Mouse (Mus musculus) embryonic facial prominence, embryonic 15.5 days (tissue): ENCODE measurements around the gene Tnfrsf8. TPM values are rescaled to one million over a fixed set of nuclear protein-coding genes. Genes with fewer than 3 reads are reported as not detected.

Source experiments
- ATAC-seq: fragments of 200-750 bp; cut with Nextera tagmentation; 2 replicates; pipeline ENCODE4 v1.8.0; 2017; ENCODE audit warnings: low read depth, moderate TSS enrichment; ENCODE audit not compliant: insufficient number of reproducible peaks, low FRiP score, low TSS enrichment
- H3K27ac ChIP-seq: fragments of 300-500 bp; sonication (generic); replicated peaks from 2 replicates; pipeline ENCODE4 v1.5.1; 2015; ENCODE audit warnings: mild to moderate bottlenecking, inconsistent platforms
- H3K27me3 ChIP-seq: fragments of 300-500 bp; sonication (generic); 2 replicates; pipeline ENCODE4 v1.6.1; 2015; ENCODE audit warnings: inconsistent platforms
- H3K36me3 ChIP-seq: fragments of 300-500 bp; sonication (generic); 2 replicates; pipeline ENCODE4 v1.6.1; 2015; ENCODE audit warnings: mild to moderate bottlenecking, inconsistent platforms
- H3K4me1 ChIP-seq: fragments of 300-500 bp; sonication (generic); 2 replicates; pipeline ENCODE4 v1.6.1; 2015; ENCODE audit warnings: inconsistent platforms
- H3K4me2 ChIP-seq: fragments of 300-500 bp; sonication (generic); replicated peaks from 2 replicates; pipeline ENCODE4 v1.6.1; 2015; ENCODE audit warnings: mild to moderate bottlenecking, inconsistent platforms
- H3K4me3 ChIP-seq: fragments of 300-500 bp; sonication (generic); replicated peaks from 2 replicates; pipeline ENCODE4 v1.5.1; 2015; ENCODE audit warnings: mild to moderate bottlenecking, inconsistent platforms
- H3K9ac ChIP-seq: fragments of 300-500 bp; sonication (generic); 2 replicates; pipeline ENCODE4 v1.6.1; 2015; ENCODE audit warnings: inconsistent platforms
- H3K9me3 ChIP-seq: fragments of 300-500 bp; sonication (generic); replicated peaks from 2 replicates; pipeline ENCODE4 v1.6.1; 2016; ENCODE audit warnings: inconsistent platforms
- WGBS: fragments of 180-500 bp; shearing (Covaris S2); methylation state at CpG from one replicate; pipeline ENCODE4 v1.1.7; 2015; 5-methylcytosine and 5-hydroxymethylcytosine counted together
- polyA plus RNA-seq: library from polyadenylated mRNA; unstranded; fragments of >200 nt; fragmentation: Nextera tagmentation; extraction: Ambion mirVana; gene quantifications from 2 replicates; pipeline ENCODE4 v1.2.1, GENCODE M21; 2015

Tnfrsf8 gene
- polyA plus RNA-seq, 1 experiment from 2014 or later = 0.20 TPM

GRCm38 (mm10) chr4:145323631-145324030, 8.7 kb upstream of the Tnfrsf8 start:
- 67% methylated on average over 3 of the region's 3 CpGs for WGBS
- Histone ChIP-seq H3K9ac (no peak overlapping the region), H3K9me3 (no peaks in the 10 kb centered on the region), H3K4me3 (no peak overlapping the region), H3K4me1 (no peaks in the 10 kb centered on the region), H3K4me2 (no peak overlapping the region), H3K27me3 (no peaks in the 10 kb centered on the region), H3K36me3 (no peaks in the 10 kb centered on the region), H3K27ac (no peak overlapping the region)
- ATAC-seq = no peak

DNA sequence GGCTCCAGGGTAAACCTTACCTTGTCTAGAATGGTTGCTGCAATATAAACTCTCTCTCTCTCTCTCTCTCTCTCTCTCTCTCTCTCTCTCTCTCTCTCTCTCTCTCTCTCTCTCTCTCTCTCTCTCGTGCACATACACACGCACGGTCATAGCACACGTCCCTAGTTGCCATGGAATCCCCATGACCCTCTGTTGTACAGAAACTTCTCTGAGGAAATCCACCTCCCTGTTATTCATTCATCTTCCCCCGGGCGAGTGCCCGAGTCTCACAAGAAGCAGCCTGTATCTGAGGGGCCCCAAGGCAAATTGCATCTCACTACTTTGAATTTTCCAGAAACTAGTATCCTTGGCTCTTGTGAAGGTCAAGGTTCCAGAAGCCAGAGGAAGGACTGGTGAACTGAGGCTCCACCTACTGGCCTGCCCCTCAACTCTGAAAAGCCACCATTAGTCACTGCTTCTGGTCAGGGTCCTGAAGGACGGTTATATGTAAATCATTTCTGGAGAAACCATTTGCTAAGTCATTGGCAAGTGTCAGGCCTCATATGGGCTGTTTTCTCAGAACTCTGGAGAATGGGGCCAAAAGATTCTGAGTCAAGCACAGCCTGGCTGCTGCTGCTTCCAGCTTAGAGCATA, 8.1 kb upstream of the Tnfrsf8 start:
- Histone ChIP-seq H3K9me3 (no peaks in the 10 kb centered on the region), H3K4me2 (no peak overlapping the region), H3K9ac (no peak overlapping the region), H3K27me3 (no peaks in the 10 kb centered on the region), H3K4me1 (no peaks in the 10 kb centered on the region), H3K27ac (no peak overlapping the region), H3K4me3 (no peak overlapping the region), H3K36me3 (no peaks in the 10 kb centered on the region)
- no peak for ATAC-seq
- 73% methylated on average over 8 of the region's 8 CpGs for WGBS

DNA sequence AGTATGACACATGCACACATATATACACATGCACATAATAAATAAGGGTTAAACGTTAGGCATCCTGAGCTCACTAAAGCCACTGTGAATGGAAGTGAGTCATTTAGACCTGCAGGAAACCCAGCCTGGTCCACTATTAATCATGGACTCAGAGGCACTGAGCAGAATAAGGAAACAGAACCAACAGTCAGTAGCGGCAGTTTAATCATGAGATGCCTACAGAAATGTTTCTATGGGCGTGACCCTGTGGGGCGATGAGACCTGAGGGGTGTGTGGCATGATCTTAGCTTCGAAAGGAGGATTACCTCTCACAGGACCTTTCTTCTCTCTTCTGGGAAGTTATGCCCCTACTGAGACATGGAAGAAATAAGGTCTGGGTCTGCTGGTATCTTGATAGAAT, 7.2 kb upstream of the Tnfrsf8 start:
- ATAC-seq = no peak
- WGBS = 88% methylated on average over 5 of the region's 5 CpGs
- H3K27ac ChIP-seq = no peak overlapping the region
- no peaks in the 10 kb centered on the region for H3K9me3 ChIP-seq
- no peak overlapping the region for H3K4me3 ChIP-seq
- no peaks in the 10 kb centered on the region for H3K27me3 ChIP-seq
- no peak overlapping the region for H3K9ac ChIP-seq
- no peak overlapping the region for H3K4me2 ChIP-seq
- no peaks in the 10 kb centered on the region for H3K36me3 ChIP-seq
- no peaks in the 10 kb centered on the region for H3K4me1 ChIP-seq

DNA sequence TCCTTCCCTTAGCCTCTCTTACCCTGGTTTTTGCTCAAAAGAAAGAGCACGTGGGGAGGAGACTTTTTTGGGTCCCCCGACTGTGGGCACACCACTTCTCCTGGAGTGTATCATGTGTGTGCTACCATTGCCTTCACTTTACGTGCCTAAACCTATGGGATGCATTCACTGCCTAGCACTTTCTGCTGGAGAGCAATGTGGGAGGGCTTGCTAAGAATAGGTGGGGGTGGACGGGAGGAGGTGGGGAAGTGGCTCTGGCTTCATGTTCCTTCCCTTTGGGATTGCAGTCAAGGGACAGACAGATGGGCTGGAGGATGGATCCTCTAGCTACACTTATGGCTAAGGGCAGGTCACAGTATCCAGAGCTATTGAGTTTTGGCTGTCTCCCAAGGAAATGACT, 5.7 kb upstream of the Tnfrsf8 start:
- Histone ChIP-seq H3K36me3 (no peaks in the 10 kb centered on the region), H3K4me2 (no peak overlapping the region), H3K27ac (no peak overlapping the region), H3K4me1 (no peaks in the 10 kb centered on the region), H3K4me3 (no peak overlapping the region), H3K9ac (no peak overlapping the region), H3K27me3 (peaks cover 8% of the 10 kb centered on the region), H3K9me3 (no peaks in the 10 kb centered on the region)
- WGBS = 80% methylated on average over 4 of the region's 4 CpGs
- no peak for ATAC-seq

GRCm38 (mm10) chr4:145319274-145320226, 4.6 kb upstream of the Tnfrsf8 start:
- 66% methylated on average over 4 of the region's 4 CpGs for WGBS
- peaks cover 18% of the 10 kb centered on the region for H3K27me3 ChIP-seq
- H3K4me1 ChIP-seq = no peaks in the 10 kb centered on the region
- no peaks in the 10 kb centered on the region for H3K36me3 ChIP-seq
- no peak overlapping the region for H3K9ac ChIP-seq
- no peaks in the 10 kb centered on the region for H3K9me3 ChIP-seq
- no peak overlapping the region for H3K4me2 ChIP-seq
- no peak for ATAC-seq
- H3K4me3 ChIP-seq = no peak overlapping the region
- H3K27ac ChIP-seq = no peak overlapping the region

GRCm38 (mm10) chr4:145316708-145317107, 1.7 kb upstream of the Tnfrsf8 start:
- no peak overlapping the region for H3K9ac ChIP-seq
- no peak overlapping the region for H3K4me3 ChIP-seq
- H3K4me1 ChIP-seq = no peaks in the 10 kb centered on the region
- no peak overlapping the region for H3K27ac ChIP-seq
- ATAC-seq = no peak
- H3K27me3 ChIP-seq = peaks cover 25% of the 10 kb centered on the region
- H3K9me3 ChIP-seq = no peaks in the 10 kb centered on the region
- 77% methylated on average over 5 of the region's 5 CpGs for WGBS
- no peaks in the 10 kb centered on the region for H3K36me3 ChIP-seq
- H3K4me2 ChIP-seq = no peak overlapping the region

- no peak for ATAC-seq
- Histone ChIP-seq H3K9ac (no peak overlapping the region), H3K27ac (no peak overlapping the region), H3K36me3 (no peaks in the 10 kb centered on the region), H3K4me2 (no peak overlapping the region), H3K4me3 (no peak overlapping the region), H3K4me1 (no peaks in the 10 kb centered on the region), H3K27me3 (peaks cover 25% of the 10 kb centered on the region), H3K9me3 (no peaks in the 10 kb centered on the region)
- 84% methylated on average over 4 of the region's 4 CpGs for WGBS
These were observed 998 bp downstream of the Tnfrsf8 start for GRCm38 (mm10) chr4:145313966-145314365.

GRCm38 (mm10) chr4:145313256-145313655, 1.7 kb downstream of the Tnfrsf8 start:
- no peak overlapping the region for H3K4me2 ChIP-seq
- no peak overlapping the region for H3K9ac ChIP-seq
- no peaks in the 10 kb centered on the region for H3K9me3 ChIP-seq
- no peak for ATAC-seq
- 87% methylated on average over 3 of the region's 3 CpGs for WGBS
- H3K4me3 ChIP-seq = no peak overlapping the region
- peaks cover 25% of the 10 kb centered on the region for H3K27me3 ChIP-seq
- H3K36me3 ChIP-seq = no peaks in the 10 kb centered on the region
- no peaks in the 10 kb centered on the region for H3K4me1 ChIP-seq
- no peak overlapping the region for H3K27ac ChIP-seq

DNA sequence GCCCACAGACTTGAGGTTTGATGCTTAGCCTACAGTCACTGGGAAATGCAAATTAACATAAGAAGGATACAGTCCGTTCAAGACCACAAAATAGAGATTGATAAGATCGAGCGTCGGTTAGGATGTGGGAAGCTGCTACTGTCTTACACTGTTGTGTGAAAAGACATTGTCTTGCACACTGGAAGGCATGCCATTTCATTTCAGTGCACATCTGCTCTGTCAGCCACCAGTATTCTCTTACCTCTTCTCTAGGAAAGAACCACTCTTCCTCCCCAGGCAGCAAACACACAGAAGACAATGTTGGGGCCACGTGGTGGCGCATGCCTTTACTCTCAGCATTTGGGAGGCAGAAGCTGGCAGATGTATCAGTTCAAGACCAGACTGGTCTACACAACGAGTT, 2.4 kb downstream of the Tnfrsf8 start:
- WGBS = 71% methylated on average over 7 of the region's 7 CpGs
- H3K4me1 ChIP-seq = no peaks in the 10 kb centered on the region
- no peak overlapping the region for H3K4me3 ChIP-seq
- no peak for ATAC-seq
- no peak overlapping the region for H3K9ac ChIP-seq
- H3K4me2 ChIP-seq = no peak overlapping the region
- H3K27me3 ChIP-seq = peaks cover 25% of the 10 kb centered on the region
- H3K9me3 ChIP-seq = no peaks in the 10 kb centered on the region
- no peaks in the 10 kb centered on the region for H3K36me3 ChIP-seq
- H3K27ac ChIP-seq = no peak overlapping the region

- no peak overlapping the region for H3K27ac ChIP-seq
- H3K9me3 ChIP-seq = no peaks in the 10 kb centered on the region
- H3K36me3 ChIP-seq = no peaks in the 10 kb centered on the region
- peaks cover 19% of the 10 kb centered on the region for H3K27me3 ChIP-seq
- H3K4me2 ChIP-seq = no peak overlapping the region
- no peaks in the 10 kb centered on the region for H3K4me1 ChIP-seq
- H3K9ac ChIP-seq = no peak overlapping the region
- ATAC-seq = no peak
- 75% methylated on average over 2 of the region's 2 CpGs for WGBS
- no peak overlapping the region for H3K4me3 ChIP-seq
These were observed 4.1 kb downstream of the Tnfrsf8 start for GRCm38 (mm10) chr4:145310859-145311258.

- no peak overlapping the region for H3K4me3 ChIP-seq
- H3K27ac ChIP-seq = no peak overlapping the region
- H3K9me3 ChIP-seq = no peaks in the 10 kb centered on the region
- no peaks in the 10 kb centered on the region for H3K4me1 ChIP-seq
- 18% methylated on average over 4 of the region's 4 CpGs for WGBS
- no peaks in the 10 kb centered on the region for H3K36me3 ChIP-seq
- H3K9ac ChIP-seq = no peak overlapping the region
- H3K27me3 ChIP-seq = no peaks in the 10 kb centered on the region
- ATAC-seq = no peak
- no peak overlapping the region for H3K4me2 ChIP-seq
These were observed 8.5 kb downstream of the Tnfrsf8 start for GRCm38 (mm10) chr4:145306422-145306821.
